Mouse (Mus musculus) CH12.LX (cell line): ENCODE measurements at regions not wholly inside any gene's neighbourhood (a gene's known extent, or its start where the extent isn't known, plus 50 kb on each side); places are given as distances from the start of the nearest gene placed in this dataset.

Experiments used
- DNase-seq: peaks from one replicate; pipeline ENCODE4 v3.0.0-alpha.2; 2013; ENCODE audit errors: extremely low read depth
- H3K27ac ChIP-seq: 2 replicates; pipeline ENCODE4 v1.5.1; 2012; ENCODE audit warnings: low read depth, mild to moderate bottlenecking, control low read depth, moderate library complexity; ENCODE audit not compliant: insufficient read depth
- H3K27me3 ChIP-seq: replicated peaks from 2 replicates; pipeline ENCODE3; 2012; ENCODE audit warnings: inconsistent platforms
- H3K36me3 ChIP-seq, 2 experiments: replicated peaks in 1 of 2; 2 replicates each; pipeline versions ENCODE3 to v1.6.1; 2012; ENCODE audit warnings: inconsistent platforms in 1 of 2, low read length in 1 of 2, mild to moderate bottlenecking in 1 of 2, mixed read lengths in 1 of 2, moderate library complexity in 1 of 2; ENCODE audit not compliant: control insufficient read depth in 1 of 2, insufficient read depth in 1 of 2
- H3K4me1 ChIP-seq, 2 experiments: 2 replicates each; pipeline ENCODE4 v1.6.1; 2012; ENCODE audit warnings: inconsistent platforms in 1 of 2, moderate library complexity in 1 of 2; ENCODE audit not compliant: insufficient read depth in 2 of 2, control insufficient read depth in 1 of 2
- H3K4me2 ChIP-seq: 2 replicates; pipeline ENCODE4 v1.6.1; 2012; ENCODE audit warnings: low read depth, mild to moderate bottlenecking, control low read depth; ENCODE audit not compliant: poor library complexity, insufficient read depth, severe bottlenecking
- H3K4me3 ChIP-seq, 3 experiments: fragments of 150-350 bp in 1 of 3; sonication (generic) in 1 of 3; replicated peaks in 1 of 3; 2 replicates each; pipeline versions ENCODE3 to v1.5.1; 2011 to 2012; ENCODE audit warnings: low read depth in 2 of 3, low read length in 2 of 3, mild to moderate bottlenecking in 2 of 3, moderate library complexity in 2 of 3, control low read depth in 1 of 3, improper control_type of control experiment in 1 of 3, inconsistent platforms in 1 of 3, mixed read lengths in 1 of 3; ENCODE audit not compliant: poor library complexity in 1 of 3
- H3K79me2 ChIP-seq: replicated peaks from 2 replicates; pipeline ENCODE4 v1.6.1; 2012; ENCODE audit warnings: mild to moderate bottlenecking, moderate library complexity; ENCODE audit not compliant: control insufficient read depth, poor library complexity, insufficient read depth, severe bottlenecking; ENCODE audit errors: extremely low read depth
- H3K9ac ChIP-seq: 2 replicates; pipeline ENCODE4 v1.6.1; 2012; ENCODE audit warnings: low read depth, mild to moderate bottlenecking, control low read depth, moderate library complexity; ENCODE audit not compliant: insufficient read depth
- H3K9me3 ChIP-seq: replicated peaks from 2 replicates; pipeline ENCODE3; 2012; ENCODE audit warnings: low read length, inconsistent platforms, mixed read lengths
- CHD1 ChIP-seq: IDR thresholded peaks from 2 replicates; pipeline ENCODE4 v1.6.1; 2012; ENCODE audit warnings: low read depth, low read length, improper control_type of control experiment, inconsistent platforms
- CHD2 ChIP-seq: IDR thresholded peaks from 2 replicates; pipeline ENCODE4 v1.6.1; 2011; ENCODE audit warnings: low read length, improper control_type of control experiment
- ELF1 ChIP-seq: IDR thresholded peaks from 2 replicates; pipeline ENCODE4 v1.6.1; 2014; ENCODE audit warnings: low read depth, mild to moderate bottlenecking, inconsistent platforms, low read length, improper control_type of control experiment
- EP300 ChIP-seq: IDR thresholded peaks from 2 replicates; pipeline ENCODE4 v1.6.1; 2011; ENCODE audit warnings: low read length, improper control_type of control experiment
- ETS1 ChIP-seq: conservative IDR thresholded peaks from 2 replicates; pipeline ENCODE4 v1.6.1; 2012; ENCODE audit warnings: low read depth, mild to moderate bottlenecking, inconsistent platforms, low read length, improper control_type of control experiment, moderate library complexity
- HCFC1 ChIP-seq: IDR thresholded peaks from 2 replicates; pipeline ENCODE4 v1.6.1; 2012; ENCODE audit warnings: low read depth, mild to moderate bottlenecking, inconsistent platforms, low read length, improper control_type of control experiment
- KAT2A ChIP-seq: IDR thresholded peaks from 2 replicates; pipeline ENCODE4 v1.6.1; 2012; ENCODE audit warnings: low read length, improper control_type of control experiment, inconsistent platforms; ENCODE audit not compliant: insufficient replicate concordance
- MAX ChIP-seq: IDR thresholded peaks from 2 replicates; pipeline ENCODE4 v1.6.1; 2011; ENCODE audit warnings: low read length, improper control_type of control experiment
- MXI1 ChIP-seq: IDR thresholded peaks from 2 replicates; pipeline ENCODE4 v1.6.1; 2011; ENCODE audit warnings: mild to moderate bottlenecking, low read depth, low read length, improper control_type of control experiment
- PAX5 ChIP-seq: IDR thresholded peaks from 2 replicates; pipeline ENCODE4 v1.6.1; 2012; ENCODE audit warnings: low read length, inconsistent platforms, mixed read lengths
- POLR2A ChIP-seq: IDR thresholded peaks from 2 replicates; pipeline ENCODE4 v1.6.1; 2011; ENCODE audit warnings: low read depth, mild to moderate bottlenecking, improper control_type of control experiment, low read length
- POLR2AphosphoS2 ChIP-seq: IDR thresholded peaks from 2 replicates; pipeline ENCODE4 v1.6.1; 2011; ENCODE audit warnings: low read depth, low read length, improper control_type of control experiment
- RCOR1 ChIP-seq: conservative IDR thresholded peaks from 2 replicates; pipeline ENCODE4 v1.6.1; 2012; ENCODE audit warnings: low read depth, mild to moderate bottlenecking, inconsistent platforms, low read length, improper control_type of control experiment
- SMC3 ChIP-seq: IDR thresholded peaks from 2 replicates; pipeline ENCODE4 v1.6.1; 2011; ENCODE audit warnings: low read depth, low read length, improper control_type of control experiment
- UBTF ChIP-seq: IDR thresholded peaks from 2 replicates; pipeline ENCODE4 v1.6.1; 2012; ENCODE audit warnings: low read depth, mild to moderate bottlenecking, inconsistent platforms, low read length, improper control_type of control experiment, moderate library complexity
- ZMIZ1 ChIP-seq: IDR thresholded peaks from 2 replicates; pipeline ENCODE4 v1.6.1; 2012; ENCODE audit warnings: low read depth, mild to moderate bottlenecking, inconsistent platforms, low read length, improper control_type of control experiment
- ZNF384 ChIP-seq: IDR thresholded peaks from 2 replicates; pipeline ENCODE4 v1.6.1; 2012; ENCODE audit warnings: low read depth, low read length, improper control_type of control experiment, inconsistent platforms
- dilution Hi-C: fragments of 300-500 bp; cut with MboI; formaldehyde crosslinking; loops from 2 replicates; pipeline ENCODE4 v1.14.3; 2020; ENCODE audit warnings: low sequenced_read_pairs; ENCODE audit not compliant: extremely low pct_unique_long_range_greater_than_20kb, extremely low pct_ligation_motif_present
- in situ Hi-C: fragments of 300-500 bp; cut with MboI; formaldehyde crosslinking; loops from 3 replicates; pipeline ENCODE4 v1.14.3; 2019; ENCODE audit warnings: low sequenced_read_pairs, low pct_ligation_motif_present, low pct_unique_long_range_greater_than_20kb, mixed read lengths

DNA sequence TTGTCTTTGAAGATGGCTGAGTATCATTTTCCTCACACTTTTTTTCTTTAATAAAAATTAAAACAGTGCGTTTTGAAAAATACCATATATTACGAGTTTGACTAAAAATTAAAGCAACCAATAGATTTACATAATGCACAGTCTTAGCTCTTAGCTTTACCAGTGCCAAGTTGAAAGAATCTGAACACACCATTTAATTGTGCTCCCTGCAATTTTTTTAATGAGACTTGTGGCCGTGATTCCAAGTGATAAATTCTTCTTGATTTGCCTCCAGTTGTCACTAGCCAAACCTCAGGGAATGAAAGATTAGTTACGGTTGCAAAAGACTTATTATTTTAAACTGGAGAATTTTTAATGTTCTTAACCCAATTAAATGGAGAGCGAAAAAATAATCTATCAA lies 127.5 kb upstream of the Rnf219 start:
- TF ChIP-seq HCFC1 (no peak), RCOR1 (no peak), ETS1 (no peak), KAT2A (no peak), MXI1 (no peak), ZNF384 (no peak), POLR2AphosphoS2 (no peak), UBTF (no peak), SMC3 (no peak)
- H3K4me1 ChIP-seq: no peaks in the 10 kb centered on the region
- H3K9ac ChIP-seq: no peak overlapping the region
- DNase-seq: no peak
- H3K36me3 ChIP-seq: no peaks in the 10 kb centered on the region
- H3K4me2 ChIP-seq: no peak overlapping the region
- H3K27ac ChIP-seq: no peak overlapping the region
- H3K79me2 ChIP-seq: no peaks in the 10 kb centered on the region
- in situ Hi-C loops (no loop called here), dilution Hi-C loops (no loop called here)
- no peaks in the 10 kb centered on the region for H3K9me3 ChIP-seq
- H3K27me3 ChIP-seq: no peaks in the 10 kb centered on the region
- no peak overlapping the region for H3K4me3 ChIP-seq

DNA sequence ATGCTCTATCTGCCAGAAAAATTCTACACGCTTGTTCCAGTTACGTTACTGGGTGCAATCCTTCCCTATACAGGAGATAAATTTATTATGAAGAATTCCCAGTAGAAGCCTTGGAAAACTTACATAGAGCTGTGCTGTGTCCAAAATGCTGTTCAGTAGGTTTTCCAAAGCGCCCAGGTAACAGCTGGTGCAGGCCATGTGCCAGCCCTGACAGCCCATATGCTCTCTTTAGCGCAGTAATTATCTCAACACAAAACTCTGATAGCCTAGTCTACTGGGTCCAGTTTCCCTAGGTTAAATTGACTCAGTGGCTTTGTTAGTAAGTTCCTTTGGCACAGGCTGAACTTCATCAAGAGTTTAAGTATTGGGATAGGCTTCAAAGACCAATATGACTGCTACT lies 122.2 kb upstream of the Rnf219 start:
- Histone ChIP-seq H3K9ac (no peak overlapping the region), H3K79me2 (no peaks in the 10 kb centered on the region), H3K9me3 (no peaks in the 10 kb centered on the region), H3K27ac (no peak overlapping the region), H3K4me1 (no peaks in the 10 kb centered on the region), H3K36me3 (no peaks in the 10 kb centered on the region), H3K4me3 (no peak overlapping the region), H3K27me3 (no peaks in the 10 kb centered on the region), H3K4me2 (no peak overlapping the region)
- no peak for DNase-seq
- in situ Hi-C loops (no loop called here), dilution Hi-C loops (no loop called here)
- TF ChIP-seq KAT2A (no peak), ETS1 (no peak)

DNA sequence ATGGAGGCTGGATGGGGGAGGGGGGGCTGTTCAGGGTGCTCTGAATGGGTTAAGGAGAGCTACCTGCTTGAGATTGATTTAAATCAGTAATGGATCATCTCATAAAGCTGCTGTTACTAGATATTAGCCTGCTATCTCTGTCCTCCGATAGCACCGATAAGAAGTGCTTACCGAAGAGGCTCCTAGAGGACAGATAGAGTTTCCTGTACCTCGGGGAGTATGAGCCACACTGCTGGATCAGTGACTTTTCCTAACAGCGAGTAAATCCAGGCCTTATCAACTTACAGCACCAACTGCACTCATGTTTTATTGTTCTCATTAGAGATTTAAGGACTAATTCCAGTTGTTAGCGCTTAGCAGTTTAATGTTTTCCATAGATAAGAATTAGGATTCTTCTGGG lies 120.3 kb upstream of the Rnf219 start:
- Histone ChIP-seq H3K36me3 (no peaks in the 10 kb centered on the region), H3K9me3 (no peaks in the 10 kb centered on the region), H3K4me1 (no peaks in the 10 kb centered on the region), H3K4me2 (no peak overlapping the region), H3K27me3 (no peaks in the 10 kb centered on the region), H3K79me2 (no peaks in the 10 kb centered on the region), H3K9ac (no peak overlapping the region), H3K4me3 (no peak overlapping the region), H3K27ac (no peak overlapping the region)
- dilution Hi-C loops (no loop called here), in situ Hi-C loops (no loop called here)
- DNase-seq: no peak
- TF ChIP-seq PAX5 (no peak), EP300 (no peak), ELF1 (no peak), CHD2 (no peak), ZMIZ1 (no peak), CHD1 (no peak), SMC3 (no peak), MAX (no peak), POLR2A (no peak)
